In the genomic region with DNA sequence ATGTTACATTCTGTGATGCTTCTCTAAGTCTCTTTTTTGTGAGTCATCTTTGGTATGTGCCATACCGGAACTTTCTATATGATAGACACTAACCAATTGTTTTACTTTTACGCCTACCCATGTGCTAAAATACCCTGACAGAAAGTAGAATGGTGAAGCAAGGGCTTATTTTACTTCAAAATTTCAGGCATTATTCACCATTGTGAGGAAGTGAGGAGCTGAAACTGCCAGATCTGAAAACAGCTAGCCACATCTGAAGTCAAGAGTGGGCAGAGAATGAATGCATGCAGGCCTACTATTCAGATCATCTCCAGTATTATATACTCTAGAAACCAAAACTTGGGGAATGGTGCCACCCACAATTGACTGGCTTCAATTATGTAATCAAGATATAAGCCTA, we compare ENCODE assay signal across 19 mouse cellular contexts.
"Had no signal": no experiment of that assay in that cellular context is flagged by ENCODE, and none has a peak within 500 bp of the region (broad histone marks: within the 10 kb centered on the region; RNA-seq: fewer than 3 reads in every experiment).

No protein-coding gene starts in this region.

- H3K4me1 ChIP-seq: intestine, embryonic 15.5 days; kidney, embryonic 15.5 days; liver, embryonic 13.5 days; midbrain, embryonic 12.5 days; midbrain, embryonic 15.5 days; neural tube, embryonic 12.5 days; stomach, embryonic 15.5 days had no signal

- H3K36me3 ChIP-seq: intestine, embryonic 15.5 days; kidney, embryonic 15.5 days; liver, embryonic 13.5 days; midbrain, embryonic 12.5 days; midbrain, embryonic 15.5 days; neural tube, embryonic 12.5 days; stomach, embryonic 15.5 days had no signal

- H3K4me3 ChIP-seq: intestine, embryonic 15.5 days; kidney, embryonic 15.5 days; liver, embryonic 13.5 days; midbrain, embryonic 12.5 days; midbrain, embryonic 15.5 days; neural tube, embryonic 12.5 days; stomach, embryonic 15.5 days had no signal

- H3K4me2 ChIP-seq: intestine, embryonic 15.5 days; kidney, embryonic 15.5 days; liver, embryonic 13.5 days; lung, embryonic 14.5 days; midbrain, embryonic 12.5 days; midbrain, embryonic 15.5 days; neural tube, embryonic 12.5 days; stomach, embryonic 15.5 days had no signal

- ATAC-seq: intestine, embryonic 15.5 days; lung, postnatal 0 days; midbrain, embryonic 15.5 days had no signal

- H3K27ac ChIP-seq: intestine, embryonic 15.5 days; kidney, embryonic 15.5 days; liver, embryonic 13.5 days; macrophage; midbrain, embryonic 12.5 days; midbrain, embryonic 15.5 days; neural tube, embryonic 12.5 days; stomach, embryonic 15.5 days had no signal

- H3K9ac ChIP-seq: intestine, embryonic 15.5 days; kidney, embryonic 15.5 days; liver, embryonic 13.5 days; lung, embryonic 14.5 days; midbrain, embryonic 12.5 days; midbrain, embryonic 15.5 days; neural tube, embryonic 12.5 days; stomach, embryonic 15.5 days had no signal

- H3K9me3 ChIP-seq: intestine, embryonic 15.5 days; kidney, embryonic 15.5 days; liver, embryonic 13.5 days; midbrain, embryonic 12.5 days; midbrain, embryonic 15.5 days; neural tube, embryonic 12.5 days; stomach, embryonic 15.5 days had no signal

- DNase-seq: kidney, adult 11 months; kidney, adult 8-10 months; kidney, postnatal 10 days; kidney, postnatal 36 days; layer of hippocampus, postnatal 36 days; liver, embryonic 13.5 days; lung, embryonic 14.5 days; retina, postnatal 1 day; spleen, adult 18-20 months; thymus, adult 18-20 months; thymus, postnatal 36 days had no signal

- H3K27me3 ChIP-seq: intestine, embryonic 15.5 days; kidney, embryonic 15.5 days; liver, embryonic 13.5 days; midbrain, embryonic 12.5 days; midbrain, embryonic 15.5 days; neural tube, embryonic 12.5 days; stomach, embryonic 15.5 days had no signal
